ENCODE assay signal across 11 mouse cellular contexts in the genomic region with DNA sequence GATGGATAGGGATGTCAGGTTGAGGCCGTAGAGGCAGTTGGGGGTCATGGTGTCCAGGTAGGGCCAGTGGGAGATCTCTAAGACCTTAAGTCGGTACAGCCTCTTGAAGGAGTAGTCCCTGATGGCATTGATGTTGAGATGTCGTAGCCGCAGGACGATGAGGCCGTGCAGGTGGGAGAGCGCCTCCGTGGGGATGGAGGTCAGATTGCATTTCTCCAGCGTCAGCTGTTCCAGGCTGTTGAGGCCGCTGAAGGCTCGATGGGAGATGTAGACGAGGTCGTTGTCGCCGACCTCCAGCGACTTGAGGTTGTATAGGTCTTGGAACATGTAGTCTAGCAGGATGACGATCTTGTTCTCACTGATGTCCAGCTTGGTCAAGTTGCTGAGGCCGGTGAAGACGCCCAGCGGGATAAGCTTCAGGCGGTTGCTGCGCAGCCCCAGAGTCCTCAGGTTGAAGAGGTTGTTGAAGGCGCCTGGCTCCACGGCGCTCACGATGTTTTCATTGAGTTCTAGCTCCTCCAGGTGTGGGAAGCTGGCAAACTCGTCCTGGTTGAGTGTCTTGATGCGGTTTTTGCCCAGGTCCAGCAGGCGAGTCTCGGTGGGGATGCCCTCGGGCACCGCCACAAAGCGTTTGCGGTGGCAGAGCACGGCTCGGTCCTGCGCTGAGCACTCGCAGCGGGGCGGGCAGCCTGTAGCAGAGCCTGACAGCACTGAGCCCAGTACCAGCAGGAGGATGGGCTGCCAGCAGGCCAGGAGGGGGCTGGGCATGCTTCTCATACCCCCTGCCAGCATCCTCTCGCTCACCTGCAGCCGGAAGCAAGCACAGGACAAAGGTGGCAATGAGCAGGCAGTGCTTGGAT.
DNase-seq lines count a peak whose midpoint lies in the region; ATAC-seq lines count a peak whose summit lies in the region.
"Had no signal": no experiment of that assay in that cellular context is flagged by ENCODE, and none has a peak within 500 bp of the region (broad histone marks: within the 10 kb centered on the region; RNA-seq: fewer than 3 reads in every experiment).

No protein-coding gene starts in this region.

- H3K4me1 ChIP-seq in heart, embryonic 14.5 days (ENCODE audit: control insufficient read depth in 2 of 2, insufficient read depth in 2 of 2, low read length in 2 of 2): peaks cover 5 to 7% of the 10 kb centered on the region in 2 experiments; a peak in 3 of 4 replicates
- peaks cover 8% of the 10 kb centered on the region; the same call in 1 of the 2 replicates for H3K4me1 ChIP-seq in megakaryocyte, embryonic 14.5 days
- H3K4me1 ChIP-seq in embryonic facial prominence, embryonic 10.5 days: peaks cover 32% of the 10 kb centered on the region
- peaks cover 32% of the 10 kb centered on the region for H3K4me1 ChIP-seq in limb, embryonic 10.5 days
- H3K4me1 ChIP-seq: liver, embryonic 13.5 days had no signal

- peaks cover 54% of the 10 kb centered on the region for H3K27me3 ChIP-seq in heart, embryonic 14.5 days (ENCODE audit: control insufficient read depth, insufficient read depth, low read length)
- peaks cover 88% of the 10 kb centered on the region for H3K27me3 ChIP-seq in megakaryocyte, embryonic 14.5 days (replicated peaks)
- peaks cover 67% of the 10 kb centered on the region for H3K27me3 ChIP-seq in embryonic facial prominence, embryonic 10.5 days (replicated peaks; ENCODE audit: low read depth, poor library complexity, severe bottlenecking)
- peaks cover 82% of the 10 kb centered on the region for H3K27me3 ChIP-seq in limb, embryonic 10.5 days (ENCODE audit: low read depth, poor library complexity, severe bottlenecking)

- H3K9me3 ChIP-seq in heart, embryonic 14.5 days (ENCODE audit: control insufficient read depth, low read length): no peaks in the 10 kb centered on the region
- peaks cover 9% of the 10 kb centered on the region; the same call in 1 of the 2 replicates for H3K9me3 ChIP-seq in megakaryocyte, embryonic 14.5 days
- H3K9me3 ChIP-seq in embryonic facial prominence, embryonic 10.5 days: no peaks in the 10 kb centered on the region
- no peaks in the 10 kb centered on the region for H3K9me3 ChIP-seq in limb, embryonic 10.5 days (replicated peaks)
- H3K9me3 ChIP-seq: liver, embryonic 13.5 days had no signal

- intact Hi-C loops in left cerebral cortex, postnatal 25 days (cut with DNase I): no loop called here

- H3K4me3 ChIP-seq in heart, embryonic 14.5 days (ENCODE audit: control insufficient read depth in 1 of 2, insufficient read depth in 1 of 2, low read depth in 1 of 2, low read length in 2 of 2): peak overlapping the region; percentile 3 to 7; a peak in 1 of 4 replicates
- H3K4me3 ChIP-seq in megakaryocyte, embryonic 14.5 days (replicated peaks): peak overlapping the region; percentile 24
- peak overlapping the region; percentile 32 for H3K4me3 ChIP-seq in embryonic facial prominence, embryonic 10.5 days
- peak overlapping the region; percentile 18 for H3K4me3 ChIP-seq in limb, embryonic 10.5 days
- H3K4me3 ChIP-seq: liver, embryonic 13.5 days had no signal

- H3K9ac ChIP-seq in heart, embryonic 14.5 days (ENCODE audit: low read length): no peak overlapping the region
- H3K9ac ChIP-seq: liver, embryonic 13.5 days had no signal

- H3K27ac ChIP-seq in heart, embryonic 14.5 days (replicated peaks in 1 of 2; ENCODE audit: control insufficient read depth in 1 of 2, insufficient read depth in 1 of 2, low read depth in 2 of 2, low read length in 2 of 2): no peak overlapping the region
- no peak overlapping the region for H3K27ac ChIP-seq in embryonic facial prominence, embryonic 10.5 days (replicated peaks)
- H3K27ac ChIP-seq in limb, embryonic 10.5 days: no peak overlapping the region
- H3K27ac ChIP-seq: liver, embryonic 13.5 days had no signal

- H3K36me3 ChIP-seq in heart, embryonic 14.5 days (ENCODE audit: control insufficient read depth, insufficient read depth, low read length): no peaks in the 10 kb centered on the region
- H3K36me3 ChIP-seq in megakaryocyte, embryonic 14.5 days (replicated peaks; ENCODE audit: low read length): no peaks in the 10 kb centered on the region
- H3K36me3 ChIP-seq in embryonic facial prominence, embryonic 10.5 days (replicated peaks): no peaks in the 10 kb centered on the region
- no peaks in the 10 kb centered on the region for H3K36me3 ChIP-seq in limb, embryonic 10.5 days
- H3K36me3 ChIP-seq: liver, embryonic 13.5 days had no signal

- ATAC-seq in heart, embryonic 14.5 days (ENCODE audit: insufficient number of reproducible peaks, insufficient read depth, low FRiP score, low read depth): no peak
- ATAC-seq in megakaryocyte, adult 5-6 weeks (ENCODE audit: poor library complexity, severe bottlenecking): no peak

- 15% methylated on average over 42 of the region's 42 CpGs for WGBS in heart, embryonic 14.5 days
- WGBS in embryonic facial prominence, embryonic 10.5 days: 20% methylated on average over 42 of the region's 42 CpGs
- WGBS in limb, embryonic 10.5 days: 17% methylated on average over 42 of the region's 42 CpGs

- no peak for DNase-seq in heart, adult 9 months (ENCODE audit: low spot score in 2 of 2)
- no peak for DNase-seq in embryonic facial prominence, embryonic 10.5 days (ENCODE audit: low spot score)
- peak; percentile 41 for DNase-seq in limb, embryonic 10.5 days (ENCODE audit: low spot score)
- no peak for DNase-seq in MN1 (ENCODE audit: low spot score)
- no peak for DNase-seq in left cerebral cortex, postnatal 25 days (ENCODE audit: low spot score in 2 of 2)
- DNase-seq: adrenal gland, adult 2 months; kidney, adult 11 months; liver, embryonic 13.5 days had no signal

- H3K4me2 ChIP-seq in heart, embryonic 14.5 days (ENCODE audit: low read length): peak overlapping the region; percentile 56
- H3K4me2 ChIP-seq: liver, embryonic 13.5 days had no signal
